Mouse (Mus musculus) embryonic facial prominence, embryonic 13.5 days (tissue): ENCODE results near the gene D930007J09Rik. TPM values are rescaled to one million over a fixed set of nuclear protein-coding genes. Genes with fewer than 3 reads are reported as not detected.

ENCODE experiments used
- ATAC-seq: fragments of 200-750 bp; cut with Nextera tagmentation; 2 replicates; pipeline ENCODE4 v1.8.0; 2017; ENCODE audit warnings: low read depth; ENCODE audit not compliant: insufficient number of reproducible peaks, insufficient read depth, low FRiP score, low TSS enrichment
- H3K27ac ChIP-seq: fragments of 300-500 bp; sonication (generic); 2 replicates; pipeline ENCODE4 v1.5.1; 2015; ENCODE audit warnings: moderate library complexity, mild to moderate bottlenecking, inconsistent platforms
- H3K27me3 ChIP-seq: fragments of 300-500 bp; sonication (generic); 2 replicates; pipeline ENCODE4 v1.6.1; 2015; ENCODE audit warnings: mild to moderate bottlenecking, inconsistent platforms
- H3K36me3 ChIP-seq: fragments of 300-500 bp; sonication (generic); 2 replicates; pipeline ENCODE4 v1.6.1; 2015; ENCODE audit warnings: mild to moderate bottlenecking, inconsistent platforms
- H3K4me1 ChIP-seq: fragments of 300-500 bp; sonication (generic); 2 replicates; pipeline ENCODE4 v1.6.1; 2015; ENCODE audit warnings: inconsistent platforms
- H3K4me2 ChIP-seq: fragments of 300-500 bp; sonication (generic); 2 replicates; pipeline ENCODE4 v1.6.1; 2015; ENCODE audit warnings: moderate library complexity, mild to moderate bottlenecking, inconsistent platforms
- H3K4me3 ChIP-seq: fragments of 300-500 bp; sonication (generic); 2 replicates; pipeline ENCODE4 v1.5.1; 2015; ENCODE audit warnings: mild to moderate bottlenecking, inconsistent platforms
- H3K9ac ChIP-seq: fragments of 300-500 bp; sonication (generic); 2 replicates; pipeline ENCODE4 v1.6.1; 2015; ENCODE audit warnings: mild to moderate bottlenecking, inconsistent platforms
- H3K9me3 ChIP-seq: fragments of 300-500 bp; sonication (generic); 2 replicates; pipeline ENCODE4 v1.6.1; 2016; ENCODE audit warnings: inconsistent platforms
- WGBS: fragments of 180-500 bp; shearing (Covaris S2); methylation state at CpG from one replicate; pipeline ENCODE4 v1.1.7; 2015; ENCODE audit warnings: mixed read lengths; 5-methylcytosine and 5-hydroxymethylcytosine counted together
- polyA plus RNA-seq: library from polyadenylated mRNA; unstranded; fragments of >200 nt; fragmentation: Nextera tagmentation; extraction: Ambion mirVana; gene quantifications from 2 replicates; pipeline ENCODE4 v1.2.1, GENCODE M21; 2015

D930007J09Rik gene
- polyA plus RNA-seq, 1 experiment from 2014 or later, result not detected

- no peak overlapping the region for H3K9ac ChIP-seq
- 61% methylated on average over 5 of the region's 5 CpGs for WGBS
- H3K4me3 ChIP-seq, result no peak overlapping the region
- no peak for ATAC-seq
- H3K4me1 ChIP-seq, result no peaks in the 10 kb centered on the region
- no peaks in the 10 kb centered on the region for H3K9me3 ChIP-seq
- H3K4me2 ChIP-seq, result no peak overlapping the region
- H3K36me3 ChIP-seq, result no peaks in the 10 kb centered on the region
- no peak overlapping the region for H3K27ac ChIP-seq
- no peaks in the 10 kb centered on the region for H3K27me3 ChIP-seq
Observed at GRCm38 (mm10) chr13:32783055-32783454, 19.6 kb downstream of the D930007J09Rik start.

GRCm38 (mm10) chr13:32778861-32779260 is 23.8 kb downstream of the D930007J09Rik start:
- Histone ChIP-seq H3K9ac (no peak overlapping the region), H3K4me2 (no peak overlapping the region), H3K27ac (no peak overlapping the region), H3K27me3 (no peaks in the 10 kb centered on the region), H3K4me1 (no peaks in the 10 kb centered on the region), H3K36me3 (no peaks in the 10 kb centered on the region), H3K9me3 (no peaks in the 10 kb centered on the region), H3K4me3 (no peak overlapping the region)
- 66% methylated on average over 3 of the region's 3 CpGs for WGBS
- ATAC-seq, result no peak

DNA sequence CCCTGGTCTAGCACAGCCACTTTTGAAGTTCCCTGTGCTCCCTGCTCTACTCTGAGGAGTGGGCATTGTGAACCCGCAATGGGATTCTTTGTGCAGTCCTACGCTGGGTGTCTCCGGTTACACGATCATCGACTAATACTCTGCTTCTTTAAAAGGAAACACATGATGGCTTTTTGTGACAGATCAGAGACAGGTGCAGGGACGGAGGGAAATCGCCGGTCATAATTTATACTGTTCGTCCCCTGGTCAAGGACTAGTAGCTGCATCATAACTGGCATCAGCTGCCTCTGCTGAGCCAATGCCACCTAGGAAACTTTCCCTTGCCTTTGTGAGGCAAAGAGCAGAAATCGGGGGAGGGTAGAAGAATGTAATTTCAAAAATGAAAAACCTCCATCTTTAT is 26.3 kb downstream of the D930007J09Rik start:
- H3K36me3 ChIP-seq, result no peaks in the 10 kb centered on the region
- no peak overlapping the region for H3K4me3 ChIP-seq
- H3K27ac ChIP-seq, result no peak overlapping the region
- H3K9ac ChIP-seq, result no peak overlapping the region
- H3K9me3 ChIP-seq, result no peaks in the 10 kb centered on the region
- no peaks in the 10 kb centered on the region for H3K4me1 ChIP-seq
- H3K4me2 ChIP-seq, result no peak overlapping the region
- no peaks in the 10 kb centered on the region for H3K27me3 ChIP-seq
- WGBS, result 41% methylated on average over 10 of the region's 10 CpGs
- no peak for ATAC-seq

GRCm38 (mm10) chr13:32775889-32776288 is 26.8 kb downstream of the D930007J09Rik start:
- WGBS, result 88% methylated on average over 9 of the region's 9 CpGs
- no peaks in the 10 kb centered on the region for H3K4me1 ChIP-seq
- H3K4me2 ChIP-seq, result no peak overlapping the region
- ATAC-seq, result no peak
- no peak overlapping the region for H3K27ac ChIP-seq
- H3K36me3 ChIP-seq, result no peaks in the 10 kb centered on the region
- H3K9ac ChIP-seq, result no peak overlapping the region
- no peak overlapping the region for H3K4me3 ChIP-seq
- no peaks in the 10 kb centered on the region for H3K27me3 ChIP-seq
- no peaks in the 10 kb centered on the region for H3K9me3 ChIP-seq

DNA sequence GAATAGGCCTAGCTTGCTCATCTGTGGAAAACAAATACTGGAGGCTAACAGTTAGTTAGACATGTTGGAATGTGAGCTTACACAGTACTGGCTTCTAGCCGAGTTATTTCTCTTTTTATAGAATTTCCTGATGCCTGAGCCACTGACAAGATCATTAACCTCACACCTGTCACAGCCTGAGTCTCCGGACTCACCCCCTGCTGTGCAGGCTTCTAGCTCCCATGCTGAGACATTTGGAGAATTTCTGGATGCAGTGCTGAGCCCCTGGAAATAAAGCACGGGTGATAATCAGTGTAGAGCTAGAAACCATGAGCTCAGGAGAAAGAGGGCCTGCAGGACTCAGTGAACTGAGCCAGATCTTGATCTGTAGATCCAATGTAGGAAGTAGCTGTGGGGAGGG is 32.7 kb downstream of the D930007J09Rik start:
- Histone ChIP-seq H3K4me1 (no peaks in the 10 kb centered on the region), H3K27ac (no peak overlapping the region), H3K9ac (no peak overlapping the region), H3K4me2 (no peak overlapping the region), H3K4me3 (no peak overlapping the region), H3K9me3 (no peaks in the 10 kb centered on the region), H3K27me3 (no peaks in the 10 kb centered on the region), H3K36me3 (no peaks in the 10 kb centered on the region)
- ATAC-seq, result no peak
- WGBS, result 31% methylated on average over 3 of the region's 3 CpGs

DNA sequence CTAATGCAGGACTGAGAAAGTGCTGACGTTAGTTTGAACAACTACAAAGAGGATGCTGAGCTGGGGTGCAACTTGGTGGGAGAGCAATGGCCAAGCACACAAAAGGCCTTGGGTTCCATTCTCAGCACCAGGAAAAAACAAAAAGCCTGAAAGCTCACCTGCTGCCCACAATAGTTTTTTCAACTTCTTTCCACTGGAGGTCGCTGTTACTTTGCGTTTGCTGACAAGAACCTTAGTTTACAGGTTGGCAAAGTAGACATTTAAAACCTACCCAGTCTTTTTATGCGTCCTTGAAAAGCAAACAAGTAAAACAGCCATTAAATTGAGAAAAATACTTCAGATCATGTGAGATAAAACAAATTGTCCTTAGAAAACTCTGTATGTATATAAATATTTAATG is 34.5 kb downstream of the D930007J09Rik start:
- Histone ChIP-seq H3K4me3 (no peak overlapping the region), H3K27ac (no peak overlapping the region), H3K4me2 (no peak overlapping the region), H3K9me3 (no peaks in the 10 kb centered on the region), H3K36me3 (no peaks in the 10 kb centered on the region), H3K4me1 (no peaks in the 10 kb centered on the region), H3K9ac (no peak overlapping the region), H3K27me3 (no peaks in the 10 kb centered on the region)
- WGBS, result 8% methylated on average over 4 of the region's 4 CpGs
- ATAC-seq, result no peak

DNA sequence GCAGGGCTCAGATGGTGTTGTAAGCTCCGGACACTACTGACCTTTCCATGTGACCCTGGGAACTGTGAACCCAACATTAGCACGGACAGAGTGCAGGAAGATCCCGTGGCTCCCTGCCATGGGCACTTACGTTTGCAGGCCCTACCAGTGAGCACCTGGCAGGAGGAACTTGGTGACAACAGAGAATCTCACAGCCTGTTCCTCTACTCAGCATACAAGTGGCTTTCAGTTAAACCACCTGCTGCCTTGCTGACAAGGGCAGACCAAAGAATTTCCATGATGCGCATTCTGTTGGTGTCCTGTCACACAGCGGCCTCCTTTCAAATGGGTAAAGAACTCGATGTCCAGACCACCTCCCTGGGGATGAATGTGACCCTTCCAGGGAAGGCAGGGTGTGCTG is 38.2 kb downstream of the D930007J09Rik start:
- no peak overlapping the region for H3K4me3 ChIP-seq

DNA sequence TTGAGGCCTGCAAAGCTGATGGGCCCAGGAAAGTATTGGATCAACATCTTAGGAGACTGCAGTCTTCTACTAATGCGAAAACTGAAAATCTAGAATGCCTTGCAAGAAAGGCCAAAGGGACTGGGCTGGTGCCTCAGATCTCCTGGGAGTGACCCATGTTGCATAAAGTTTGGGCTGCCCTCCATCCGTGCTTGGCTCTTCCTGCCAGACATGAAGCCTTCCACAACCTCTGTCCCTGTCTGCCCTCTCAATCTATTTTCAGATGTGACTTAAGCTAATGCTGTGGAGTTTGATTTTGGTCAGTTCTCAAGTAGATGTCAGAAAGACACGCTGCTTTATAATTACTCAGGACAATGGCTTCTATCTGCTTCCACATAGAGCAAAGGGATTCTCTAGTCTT is 39.5 kb downstream of the D930007J09Rik start:
- Histone ChIP-seq H3K36me3 (no peaks in the 10 kb centered on the region), H3K4me3 (no peak overlapping the region), H3K4me1 (no peaks in the 10 kb centered on the region), H3K9me3 (no peaks in the 10 kb centered on the region), H3K9ac (no peak overlapping the region), H3K27me3 (no peaks in the 10 kb centered on the region), H3K4me2 (no peak overlapping the region), H3K27ac (no peak overlapping the region)
- 85% methylated on average over 3 of the region's 3 CpGs for WGBS
- ATAC-seq, result no peak

More for the DNA sequence above, 38.2 kb downstream of the D930007J09Rik start:
- no peak overlapping the region for H3K27ac ChIP-seq
- no peaks in the 10 kb centered on the region for H3K9me3 ChIP-seq
- no peaks in the 10 kb centered on the region for H3K4me1 ChIP-seq
- no peaks in the 10 kb centered on the region for H3K36me3 ChIP-seq
- H3K9ac ChIP-seq, result no peak overlapping the region
- no peaks in the 10 kb centered on the region for H3K27me3 ChIP-seq
- 41% methylated on average over 7 of the region's 7 CpGs for WGBS
- no peak overlapping the region for H3K4me2 ChIP-seq
- no peak for ATAC-seq

GRCm38 (mm10) chr13:32760795-32761194 is 41.9 kb downstream of the D930007J09Rik start:
- Histone ChIP-seq H3K27me3 (no peaks in the 10 kb centered on the region), H3K9me3 (no peaks in the 10 kb centered on the region)
- no peak for ATAC-seq

DNA sequence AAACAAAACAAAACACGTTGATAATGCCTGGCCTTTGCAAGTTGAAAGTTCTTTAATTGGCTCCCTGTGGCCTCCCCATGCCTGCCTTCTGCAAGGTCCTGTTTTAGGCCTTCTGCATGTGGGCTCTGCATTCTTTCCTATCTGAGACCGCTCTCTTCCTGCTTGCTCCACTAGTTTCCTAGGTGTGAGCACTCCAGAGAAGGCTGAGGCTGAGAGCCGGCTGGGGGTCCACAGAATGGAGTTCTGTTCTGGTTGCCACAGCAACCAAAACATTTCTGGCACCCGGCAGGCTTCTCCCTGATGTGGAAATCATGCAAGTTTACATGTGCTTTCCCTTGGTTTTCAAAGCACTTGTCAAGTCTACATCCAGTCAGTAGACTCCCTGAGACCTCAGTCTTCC is 43.6 kb downstream of the D930007J09Rik start:
- Histone ChIP-seq H3K9ac (no peak overlapping the region), H3K4me2 (no peak overlapping the region), H3K9me3 (no peaks in the 10 kb centered on the region), H3K27ac (no peak overlapping the region), H3K27me3 (no peaks in the 10 kb centered on the region), H3K4me1 (no peaks in the 10 kb centered on the region), H3K4me3 (no peak overlapping the region), H3K36me3 (no peaks in the 10 kb centered on the region)
- 24% methylated on average over 4 of the region's 4 CpGs for WGBS
- no peak for ATAC-seq

More at GRCm38 (mm10) chr13:32760795-32761194, 41.9 kb downstream of the D930007J09Rik start:
- no peak overlapping the region for H3K27ac ChIP-seq
- no peak overlapping the region for H3K4me2 ChIP-seq
- H3K4me3 ChIP-seq, result no peak overlapping the region
- no peak overlapping the region for H3K9ac ChIP-seq
- H3K4me1 ChIP-seq, result no peaks in the 10 kb centered on the region
- H3K36me3 ChIP-seq, result no peaks in the 10 kb centered on the region
- 75% methylated on average over 2 of the region's 2 CpGs for WGBS

Other genes with a start within 250 kb of the D930007J09Rik start
- gene Mylk4, start 18.9 kb downstream of the D930007J09Rik start, polyA plus RNA-seq, result 0.77 and 1.1 TPM in 2 replicates
- gene Wrnip1, start 811 bp downstream of the D930007J09Rik start, polyA plus RNA-seq, result 21.2 and 27.4 TPM in 2 replicates
- gene Serpinb1a, start 48.3 kb upstream of the D930007J09Rik start, polyA plus RNA-seq, result 3.8 and 5.5 TPM in 2 replicates
- gene Serpinb1c, start 95.4 kb upstream of the D930007J09Rik start, polyA plus RNA-seq, result not detected in 2 replicates
- 1.3 and 2.1 TPM in 2 replicates for gene Serpinb6b, start 162.4 kb upstream of the D930007J09Rik start, polyA plus RNA-seq
- 3.0 TPM in 2 replicates for gene Serpinb9, start 200.4 kb upstream of the D930007J09Rik start, polyA plus RNA-seq
- 0.12 TPM in 1 of 2 replicates, not detected in the other for gene Serpinb9b, start 224.6 kb upstream of the D930007J09Rik start, polyA plus RNA-seq